Mouse (Mus musculus): ENCODE data around the gene Mmp28. TPM values are rescaled to one million over a fixed set of nuclear protein-coding genes. Genes with fewer than 3 reads are reported as not detected.

Mmp28 gene
- polyA plus RNA-seq (2014; fragmentation: Nextera tagmentation; extraction: Ambion mirVana), result 2.1 TPM in 2 replicates

GRCm38 (mm10) chr11:83462711-83463244 is at the start of gene Mmp28:
TSS of gene Mmp28 (minus strand) at chr11:83463071.
- 0% methylated on average over 31 of the region's 42 CpGs for WGBS
- ATAC-seq (ENCODE audit: insufficient read depth) (peak; percentile 70), DNase-seq (peak; percentile 56)
- Histone ChIP-seq H3K36me3 (ENCODE audit: insufficient read depth) (no peaks in the 10 kb centered on the region), H3K4me3 (ENCODE audit: low read depth, low read length) (peak within 1 kb of the TSS; percentile 63), H3K27me3 (ENCODE audit: insufficient read depth, low read length) (peaks cover 33% of the 10 kb centered on the region), H3K4me2 (peak within 1 kb of the TSS; percentile 91), H3K27ac (ENCODE audit: low read depth) (no peak within 1 kb of the TSS), H3K9me3 (ENCODE audit: low read depth, low read length) (no peaks in the 10 kb centered on the region), H3K4me1 (ENCODE audit: insufficient read depth) (0 out of 2 replicates have a peak, but pooled peaks cover 3% of the 10 kb centered on the region), H3K9ac (peak within 1 kb of the TSS; percentile 55)
- TF ChIP-seq CTCF (IDR thresholded peaks at IDR 0.05; ENCODE audit: low read depth), result no peak

DNA sequence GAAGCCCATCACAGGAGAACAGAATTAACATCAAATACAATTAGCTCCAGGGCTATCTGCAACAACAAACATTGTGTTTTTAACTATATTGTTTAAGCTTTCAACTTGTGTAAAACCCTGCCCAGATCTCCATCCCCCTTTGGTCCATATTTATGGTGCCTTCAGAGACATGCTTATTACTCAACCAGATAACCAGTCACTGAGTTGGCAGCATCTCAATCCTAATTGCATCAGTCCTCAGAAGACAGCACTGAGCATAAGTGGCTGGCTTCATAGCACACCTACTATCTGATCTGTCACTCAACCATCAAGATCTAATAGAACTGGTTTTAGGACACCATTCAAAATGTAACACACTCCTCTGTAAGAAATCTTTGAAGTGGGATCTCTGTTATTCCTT is 46.6 kb upstream of the Mmp28 start:
- H3K4me1 ChIP-seq (ENCODE audit: insufficient read depth), result no peaks in the 10 kb centered on the region
- no peak for DNase-seq
- no peaks in the 10 kb centered on the region for H3K9me3 ChIP-seq (ENCODE audit: low read depth, low read length)
- H3K36me3 ChIP-seq (ENCODE audit: insufficient read depth), result peaks cover 38% of the 10 kb centered on the region
- no peaks in the 10 kb centered on the region for H3K27me3 ChIP-seq (ENCODE audit: insufficient read depth, low read length)
- no peak for ATAC-seq (ENCODE audit: insufficient read depth)
- TF ChIP-seq CTCF (IDR thresholded peaks at IDR 0.05; ENCODE audit: low read depth), result no peak
- no peak overlapping the region for H3K4me2 ChIP-seq
- H3K9ac ChIP-seq, result no peak overlapping the region
- no peak overlapping the region for H3K4me3 ChIP-seq (ENCODE audit: low read depth, low read length)
- no peak overlapping the region for H3K27ac ChIP-seq (ENCODE audit: low read depth)

DNA sequence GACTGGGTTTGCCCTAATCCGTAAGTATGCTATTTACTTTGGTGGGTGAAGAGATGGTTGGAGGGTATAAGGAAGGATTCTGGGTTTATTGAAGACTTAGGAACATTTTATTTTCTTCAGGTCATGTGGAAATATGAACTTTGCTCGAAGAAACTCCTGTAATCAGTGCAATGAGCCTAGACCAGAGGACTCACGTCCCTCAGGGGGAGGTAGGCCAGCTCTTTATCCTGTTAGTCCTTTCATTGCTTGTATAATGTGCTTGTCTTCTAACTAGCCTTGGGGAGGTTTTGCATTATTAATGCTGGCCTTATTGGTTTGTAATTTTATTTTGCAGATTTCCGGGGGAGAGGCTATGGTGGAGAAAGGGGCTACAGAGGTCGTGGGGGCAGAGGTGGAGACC is 41.4 kb upstream of the Mmp28 start:
- DNase-seq (no peak), ATAC-seq (ENCODE audit: insufficient read depth) (no peak)
- Histone ChIP-seq H3K4me1 (ENCODE audit: insufficient read depth) (no peaks in the 10 kb centered on the region), H3K27ac (ENCODE audit: low read depth) (no peak overlapping the region), H3K36me3 (ENCODE audit: insufficient read depth) (peaks cover 81% of the 10 kb centered on the region), H3K9me3 (ENCODE audit: low read depth, low read length) (no peaks in the 10 kb centered on the region), H3K4me3 (ENCODE audit: low read depth, low read length) (no peak overlapping the region), H3K4me2 (no peak overlapping the region), H3K9ac (no peak overlapping the region), H3K27me3 (ENCODE audit: insufficient read depth, low read length) (no peaks in the 10 kb centered on the region)
- 93% methylated on average over 5 of the region's 5 CpGs for WGBS
- no peak for TF ChIP-seq CTCF (IDR thresholded peaks at IDR 0.05; ENCODE audit: low read depth)

- no peak for ATAC-seq (ENCODE audit: insufficient read depth)
- H3K27me3 ChIP-seq (ENCODE audit: insufficient read depth, low read length), result no peaks in the 10 kb centered on the region
- H3K4me3 ChIP-seq (ENCODE audit: low read depth, low read length), result no peak overlapping the region
- TF ChIP-seq CTCF (IDR thresholded peaks at IDR 0.05; ENCODE audit: low read depth), result no peak
- no peak overlapping the region for H3K27ac ChIP-seq (ENCODE audit: low read depth)
- H3K4me2 ChIP-seq, result no peak overlapping the region
- peaks cover 50% of the 10 kb centered on the region for H3K36me3 ChIP-seq (ENCODE audit: insufficient read depth)
- H3K4me1 ChIP-seq (ENCODE audit: insufficient read depth), result no peaks in the 10 kb centered on the region
- no peaks in the 10 kb centered on the region for H3K9me3 ChIP-seq (ENCODE audit: low read depth, low read length)
- no peak overlapping the region for H3K9ac ChIP-seq
- DNase-seq, result no peak
- WGBS, result 91% methylated on average over 2 of the region's 2 CpGs
Measured at GRCm38 (mm10) chr11:83495571-83495970, 32.7 kb upstream of the Mmp28 start.

GRCm38 (mm10) chr11:83491488-83491887 is 28.6 kb upstream of the Mmp28 start:
- WGBS, result 76% methylated on average over 4 of the region's 4 CpGs
- H3K9ac ChIP-seq, result no peak overlapping the region
- peaks cover 52% of the 10 kb centered on the region for H3K36me3 ChIP-seq (ENCODE audit: insufficient read depth)
- no peak overlapping the region for H3K4me2 ChIP-seq
- H3K4me1 ChIP-seq (ENCODE audit: insufficient read depth), result no peaks in the 10 kb centered on the region
- DNase-seq, result peak; percentile 17
- peak; percentile 29 for TF ChIP-seq CTCF (IDR thresholded peaks at IDR 0.05; ENCODE audit: low read depth)
- H3K4me3 ChIP-seq (ENCODE audit: low read depth, low read length), result no peak overlapping the region
- H3K27ac ChIP-seq (ENCODE audit: low read depth), result no peak overlapping the region
- H3K9me3 ChIP-seq (ENCODE audit: low read depth, low read length), result no peaks in the 10 kb centered on the region
- H3K27me3 ChIP-seq (ENCODE audit: insufficient read depth, low read length), result no peaks in the 10 kb centered on the region
- ATAC-seq (ENCODE audit: insufficient read depth), result no peak

- under 1% methylated on average over 50 of the region's 52 CpGs for WGBS
- Histone ChIP-seq H3K9ac (peak overlapping the region; percentile 87), H3K9me3 (ENCODE audit: low read depth, low read length) (no peaks in the 10 kb centered on the region), H3K27me3 (ENCODE audit: insufficient read depth, low read length) (no peaks in the 10 kb centered on the region), H3K36me3 (ENCODE audit: insufficient read depth) (peaks cover 17% of the 10 kb centered on the region), H3K27ac (ENCODE audit: low read depth) (peak overlapping the region; percentile 91), H3K4me2 (peak overlapping the region; percentile 94), H3K4me1 (ENCODE audit: insufficient read depth) (0 out of 2 replicates have a peak, but pooled peaks cover 5% of the 10 kb centered on the region), H3K4me3 (ENCODE audit: low read depth, low read length) (peak overlapping the region; percentile 96)
- DNase-seq, result peak; percentile 37
- TF ChIP-seq CTCF (IDR thresholded peaks at IDR 0.05; ENCODE audit: low read depth), result no peak
- ATAC-seq (ENCODE audit: insufficient read depth), result peak; percentile 85
Measured at GRCm38 (mm10) chr11:83473235-83474016, 10.6 kb upstream of the Mmp28 start.

Measured in lung, embryonic 14.5 days (tissue).